Mouse (Mus musculus) hindbrain, embryonic 16.5 days (tissue): Measurements from ENCODE around the gene Synj2. TPM values are rescaled to one million over a fixed set of nuclear protein-coding genes. Genes with fewer than 3 reads are reported as not detected.

Source experiments
- ATAC-seq: fragments of 200-750 bp; cut with Nextera tagmentation; 2 replicates; pipeline ENCODE4 v1.8.0; 2017; ENCODE audit warnings: moderate TSS enrichment, moderate library complexity
- H3K27ac ChIP-seq: fragments of 300-500 bp; sonication (generic); 2 replicates; pipeline ENCODE4 v1.5.1; 2014; ENCODE audit warnings: low read depth, mild to moderate bottlenecking, control low read depth, low read length, moderate library complexity
- H3K27me3 ChIP-seq: fragments of 300-500 bp; sonication (generic); replicated peaks from 2 replicates; pipeline ENCODE4 v1.6.1; 2014; ENCODE audit warnings: low read length; ENCODE audit not compliant: control insufficient read depth, insufficient read depth
- H3K36me3 ChIP-seq: fragments of 300-500 bp; sonication (generic); 2 replicates; pipeline ENCODE4 v1.6.1; 2014; ENCODE audit warnings: mild to moderate bottlenecking, low read length, moderate library complexity, mixed read lengths; ENCODE audit not compliant: control insufficient read depth, insufficient read depth
- H3K4me1 ChIP-seq: fragments of 300-500 bp; sonication (generic); 2 replicates; pipeline ENCODE4 v1.6.1; 2014; ENCODE audit warnings: low read depth, low read length; ENCODE audit not compliant: control insufficient read depth, insufficient read depth
- H3K4me2 ChIP-seq: fragments of 300-500 bp; sonication (generic); 2 replicates; pipeline ENCODE4 v1.6.1; 2014; ENCODE audit warnings: mild to moderate bottlenecking, low read length, control low read depth, moderate library complexity
- H3K4me3 ChIP-seq: fragments of 300-500 bp; sonication (generic); 2 replicates; pipeline ENCODE4 v1.5.1; 2014; ENCODE audit warnings: mild to moderate bottlenecking, low read length, control low read depth, moderate library complexity
- H3K9ac ChIP-seq: fragments of 300-500 bp; sonication (generic); 2 replicates; pipeline ENCODE4 v1.6.1; 2014; ENCODE audit warnings: low read depth, mild to moderate bottlenecking, control low read depth, low read length, moderate library complexity
- H3K9me3 ChIP-seq: fragments of 300-500 bp; sonication (generic); 2 replicates; pipeline ENCODE4 v1.6.1; 2014; ENCODE audit warnings: mild to moderate bottlenecking, low read length, moderate library complexity; ENCODE audit not compliant: control insufficient read depth
- WGBS: fragments of 180-500 bp; shearing (Covaris S2); extraction: QIAGEN DNeasy Blood & Tissue Kit; methylation state at CpG from one replicate; pipeline ENCODE4 v1.1.7; 2014; 5-methylcytosine and 5-hydroxymethylcytosine counted together
- polyA plus RNA-seq: library from polyadenylated mRNA; unstranded; fragments of >200 nt; fragmentation: Nextera tagmentation; extraction: Ambion mirVana; gene quantifications from 2 replicates; pipeline ENCODE4 v1.2.1, GENCODE M21; 2015

Synj2 gene
- polyA plus RNA-seq, 1 experiment from 2014 or later = 1.9 TPM

DNA sequence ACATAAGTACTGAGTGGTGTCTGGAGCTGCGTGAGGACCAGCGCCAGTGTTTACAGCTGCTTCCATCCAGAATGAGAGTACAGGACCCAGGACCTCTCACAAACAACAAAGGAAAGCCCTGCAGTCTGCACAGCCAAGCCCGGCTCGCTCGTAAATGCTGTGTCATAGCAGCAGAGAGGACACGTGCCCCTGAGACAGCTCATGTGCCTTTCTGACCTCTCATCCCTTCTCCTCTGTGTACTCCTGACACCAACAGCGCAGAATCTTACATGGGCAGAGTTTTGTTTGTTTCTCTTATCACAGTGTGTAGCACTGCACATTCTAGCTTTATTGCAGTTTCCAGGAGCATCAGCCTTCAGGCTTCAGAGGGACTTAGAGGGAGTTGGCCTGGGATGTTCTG, 14.4 kb upstream of the Synj2 start:
- H3K27ac ChIP-seq = no peak overlapping the region
- ATAC-seq = no peak
- no peaks in the 10 kb centered on the region; the same call in 1 of the 2 replicates for H3K36me3 ChIP-seq
- H3K4me3 ChIP-seq = no peak overlapping the region
- no peak overlapping the region for H3K9ac ChIP-seq
- H3K4me2 ChIP-seq = no peak overlapping the region
- no peaks in the 10 kb centered on the region for H3K9me3 ChIP-seq
- no peaks in the 10 kb centered on the region for H3K4me1 ChIP-seq
- WGBS = 89% methylated on average over 7 of the region's 7 CpGs
- no peaks in the 10 kb centered on the region for H3K27me3 ChIP-seq

DNA sequence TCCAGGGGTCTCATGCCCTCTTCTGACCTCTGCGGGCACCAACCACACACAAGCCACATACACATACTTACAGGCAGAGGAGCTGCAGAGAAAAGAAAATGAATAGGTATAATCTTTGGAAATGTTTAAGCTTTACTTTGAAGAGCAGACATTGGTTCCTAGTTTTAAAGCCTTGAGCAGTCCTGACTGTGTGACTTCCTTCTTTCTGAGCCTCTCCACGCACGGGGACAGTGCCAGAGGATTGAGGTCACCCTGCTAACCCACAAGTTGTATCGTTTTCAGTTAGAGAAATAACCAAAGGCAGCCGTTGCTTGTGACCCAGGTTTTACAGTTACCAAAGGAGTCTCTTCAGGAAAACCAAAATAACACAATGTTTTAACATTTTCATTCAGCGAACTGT, 12.0 kb upstream of the Synj2 start:
- no peak overlapping the region for H3K4me2 ChIP-seq
- H3K36me3 ChIP-seq = no peaks in the 10 kb centered on the region; the same call in 1 of the 2 replicates
- no peak overlapping the region for H3K4me3 ChIP-seq
- H3K27ac ChIP-seq = no peak overlapping the region
- 82% methylated on average over 6 of the region's 6 CpGs for WGBS
- no peak for ATAC-seq
- H3K9me3 ChIP-seq = no peaks in the 10 kb centered on the region
- no peak overlapping the region for H3K9ac ChIP-seq
- no peaks in the 10 kb centered on the region for H3K4me1 ChIP-seq
- no peaks in the 10 kb centered on the region for H3K27me3 ChIP-seq

DNA sequence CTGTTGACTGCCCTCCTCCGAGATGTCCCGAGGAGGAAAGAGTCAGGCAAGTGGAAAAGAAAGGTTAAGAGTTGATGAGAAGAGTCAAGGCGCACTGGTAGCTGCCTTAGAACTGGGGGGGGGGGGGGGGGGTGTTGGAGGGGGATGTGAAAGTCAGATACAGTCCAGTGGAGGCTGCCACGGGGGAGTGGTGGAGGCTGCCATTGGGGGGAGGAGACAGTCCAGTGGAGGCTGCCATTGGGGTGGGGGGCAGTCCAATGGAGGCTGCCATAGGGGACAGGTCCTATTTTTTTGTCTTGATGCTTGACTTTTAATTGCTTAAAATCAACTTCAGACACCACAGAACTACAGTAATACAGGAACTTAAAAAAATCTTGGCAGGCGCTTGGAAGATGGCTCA, 8.9 kb upstream of the Synj2 start:
- no peaks in the 10 kb centered on the region for H3K9me3 ChIP-seq
- H3K27me3 ChIP-seq = no peaks in the 10 kb centered on the region
- H3K36me3 ChIP-seq = no peaks in the 10 kb centered on the region; the same call in 1 of the 2 replicates
- peaks cover 8% of the 10 kb centered on the region; the same call in 1 of the 2 replicates for H3K4me1 ChIP-seq
- H3K4me2 ChIP-seq = no peak overlapping the region
- no peak overlapping the region for H3K4me3 ChIP-seq
- no peak overlapping the region for H3K9ac ChIP-seq
- ATAC-seq = no peak
- H3K27ac ChIP-seq = no peak overlapping the region
- 74% methylated on average over 5 of the region's 5 CpGs for WGBS

DNA sequence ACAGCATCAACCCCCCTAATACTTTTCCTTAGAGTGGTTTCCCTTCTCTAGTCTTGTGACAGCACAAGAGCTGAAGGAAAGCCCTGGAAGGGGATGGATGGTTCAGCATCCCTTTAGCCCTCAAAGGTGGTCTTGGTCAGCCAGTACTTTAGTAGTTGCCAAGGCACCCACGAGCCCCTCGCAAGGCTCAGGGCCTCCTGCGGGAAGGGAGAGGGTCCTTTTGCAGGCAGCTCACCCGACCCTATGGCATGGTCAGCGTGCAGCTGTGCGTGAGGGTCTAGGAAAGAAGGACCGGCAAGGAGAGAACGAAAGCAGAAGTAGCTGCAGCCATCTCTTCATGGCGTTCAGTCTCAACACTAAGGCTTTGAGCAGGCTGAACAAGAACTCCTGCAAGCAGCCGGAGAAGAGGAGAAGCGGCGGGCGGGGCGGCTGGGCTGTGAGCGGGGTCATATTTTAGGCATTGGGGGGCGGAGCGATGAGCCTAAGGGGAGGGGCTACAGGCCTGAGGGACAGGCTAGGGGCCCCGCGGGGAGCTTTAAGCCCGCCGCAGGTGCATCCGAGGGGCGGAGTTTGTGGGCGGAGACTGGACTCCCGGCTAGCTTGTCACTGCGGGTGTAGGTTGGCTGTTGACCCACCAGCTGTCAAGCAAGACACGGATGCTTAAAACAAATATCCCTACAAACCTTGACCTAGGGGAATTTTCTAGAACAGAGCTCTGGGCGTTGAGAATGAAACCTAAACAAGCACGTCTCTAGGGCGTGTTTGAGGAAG, 6.3 kb upstream of the Synj2 start:
- peak overlapping the region; percentile 49 for H3K4me3 ChIP-seq
- no peaks in the 10 kb centered on the region for H3K9me3 ChIP-seq
- no peaks in the 10 kb centered on the region for H3K27me3 ChIP-seq
- H3K4me1 ChIP-seq = peaks cover 8% of the 10 kb centered on the region; the same call in 1 of the 2 replicates
- H3K36me3 ChIP-seq = no peaks in the 10 kb centered on the region
- 0 out of 2 replicates have a peak overlapping the region, but pooled peaks have one; percentile 44 for H3K27ac ChIP-seq
- WGBS = 2% methylated on average over 30 of the region's 30 CpGs
- ATAC-seq = peak; percentile 83
- H3K4me2 ChIP-seq = peak overlapping the region; percentile 89
- peak overlapping the region; percentile 61 for H3K9ac ChIP-seq

DNA sequence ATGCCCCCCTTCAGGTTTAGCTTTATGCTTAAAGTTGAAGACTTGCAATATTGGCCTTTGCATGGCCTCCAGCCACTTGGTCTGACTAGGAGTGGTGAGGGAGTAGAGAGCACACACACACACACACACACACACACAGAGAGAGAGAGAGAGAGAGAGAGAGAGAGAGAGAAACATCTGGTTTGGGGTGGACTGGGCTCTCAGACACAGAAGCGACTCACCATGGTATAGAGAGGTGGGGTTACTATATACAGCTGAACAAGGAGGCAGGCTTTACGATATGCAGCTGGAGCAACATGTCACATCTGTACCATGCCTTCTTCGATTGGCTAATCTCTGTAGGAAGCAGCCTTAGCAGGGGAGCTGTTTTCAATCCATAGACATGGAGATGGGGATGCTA, 5.4 kb upstream of the Synj2 start:
- H3K9ac ChIP-seq = no peak overlapping the region
- H3K4me1 ChIP-seq = peaks cover 9% of the 10 kb centered on the region; the same call in 1 of the 2 replicates
- 32% methylated on average over 3 of the region's 3 CpGs for WGBS
- H3K27ac ChIP-seq = no peak overlapping the region
- H3K4me3 ChIP-seq = no peak overlapping the region
- H3K4me2 ChIP-seq = no peak overlapping the region
- ATAC-seq = no peak
- H3K27me3 ChIP-seq = peaks cover 5% of the 10 kb centered on the region
- H3K36me3 ChIP-seq = no peaks in the 10 kb centered on the region
- H3K9me3 ChIP-seq = no peaks in the 10 kb centered on the region

DNA sequence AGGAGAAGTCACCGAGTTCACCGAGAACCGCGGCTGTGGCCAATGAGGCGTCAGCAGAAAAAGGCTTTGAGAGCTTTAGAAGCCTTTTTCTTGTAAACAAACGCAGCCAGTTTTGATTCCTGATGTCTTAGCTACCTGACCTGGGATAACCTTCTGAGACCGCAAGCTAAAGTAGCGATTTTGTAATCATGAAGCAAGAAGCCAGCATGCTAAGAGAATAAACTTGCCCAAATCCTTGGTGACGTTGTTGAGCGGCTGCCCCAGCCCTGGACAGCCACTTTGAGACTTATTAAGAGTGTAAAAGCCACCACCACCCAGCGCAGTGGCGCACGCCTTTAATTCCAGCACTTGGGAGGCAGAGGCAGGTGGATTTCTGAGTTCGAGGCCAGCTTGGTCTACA, 4.8 kb upstream of the Synj2 start:
- H3K9ac ChIP-seq = no peak overlapping the region
- no peak overlapping the region for H3K4me2 ChIP-seq
- no peaks in the 10 kb centered on the region for H3K36me3 ChIP-seq
- WGBS = 50% methylated on average over 14 of the region's 14 CpGs
- no peak overlapping the region for H3K4me3 ChIP-seq
- H3K27ac ChIP-seq = no peak overlapping the region
- no peak for ATAC-seq
- H3K4me1 ChIP-seq = peaks cover 11% of the 10 kb centered on the region
- H3K9me3 ChIP-seq = no peaks in the 10 kb centered on the region
- H3K27me3 ChIP-seq = peaks cover 5% of the 10 kb centered on the region

DNA sequence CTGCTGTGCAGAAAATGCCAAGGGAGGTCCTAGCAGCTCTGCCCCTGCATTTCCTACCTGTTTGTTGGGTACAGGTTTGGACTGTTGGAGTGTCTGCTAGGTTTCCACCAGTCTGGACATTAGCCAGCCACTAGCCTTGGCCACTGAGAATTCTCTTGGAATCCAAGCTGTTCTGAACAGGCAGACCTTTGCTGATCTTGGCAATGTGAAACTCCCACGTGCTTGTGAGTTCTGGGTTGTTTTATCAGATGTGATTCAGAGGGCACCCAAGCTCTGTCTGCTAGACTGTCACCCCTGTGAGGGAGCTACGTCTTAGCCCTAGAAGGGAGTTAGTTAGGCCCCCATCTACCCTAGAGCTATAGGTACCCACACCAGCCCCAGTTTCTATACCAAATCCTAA, 3.6 kb upstream of the Synj2 start:
- H3K9ac ChIP-seq = no peak overlapping the region
- H3K9me3 ChIP-seq = no peaks in the 10 kb centered on the region
- peaks cover 10% of the 10 kb centered on the region for H3K27me3 ChIP-seq
- ATAC-seq = no peak
- H3K4me2 ChIP-seq = no peak overlapping the region
- no peak overlapping the region for H3K27ac ChIP-seq
- H3K36me3 ChIP-seq = no peaks in the 10 kb centered on the region
- 66% methylated on average over 2 of the region's 2 CpGs for WGBS
- H3K4me1 ChIP-seq = peaks cover 15% of the 10 kb centered on the region
- no peak overlapping the region for H3K4me3 ChIP-seq

DNA sequence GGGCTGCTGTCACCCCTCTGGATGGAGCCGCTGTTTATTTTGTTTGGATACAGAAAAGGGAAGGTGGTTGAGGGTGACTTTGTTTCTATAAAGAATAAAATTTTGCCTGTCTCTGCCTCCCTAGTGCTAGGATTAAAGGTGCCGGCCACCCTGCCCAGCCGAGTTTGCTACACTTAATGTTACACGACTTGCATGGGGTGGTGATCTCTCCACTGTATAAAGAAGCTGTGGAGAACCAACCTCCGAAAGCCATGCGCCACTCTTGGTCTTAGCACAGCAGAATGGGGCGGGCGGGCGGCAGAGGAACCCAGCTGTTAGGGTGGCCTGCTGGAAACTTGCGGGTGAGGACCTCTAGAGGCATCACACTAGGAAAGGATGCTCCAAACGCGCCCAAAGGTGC, 1.2 kb upstream of the Synj2 start:
- H3K4me1 ChIP-seq = peaks cover 11% of the 10 kb centered on the region
- no peak overlapping the region for H3K27ac ChIP-seq
- H3K4me2 ChIP-seq = no peak overlapping the region
- H3K36me3 ChIP-seq = no peaks in the 10 kb centered on the region
- WGBS = 63% methylated on average over 12 of the region's 12 CpGs
- H3K4me3 ChIP-seq = no peak overlapping the region
- peaks cover 11% of the 10 kb centered on the region for H3K27me3 ChIP-seq
- no peak overlapping the region for H3K9ac ChIP-seq
- no peak for ATAC-seq
- H3K9me3 ChIP-seq = no peaks in the 10 kb centered on the region

DNA sequence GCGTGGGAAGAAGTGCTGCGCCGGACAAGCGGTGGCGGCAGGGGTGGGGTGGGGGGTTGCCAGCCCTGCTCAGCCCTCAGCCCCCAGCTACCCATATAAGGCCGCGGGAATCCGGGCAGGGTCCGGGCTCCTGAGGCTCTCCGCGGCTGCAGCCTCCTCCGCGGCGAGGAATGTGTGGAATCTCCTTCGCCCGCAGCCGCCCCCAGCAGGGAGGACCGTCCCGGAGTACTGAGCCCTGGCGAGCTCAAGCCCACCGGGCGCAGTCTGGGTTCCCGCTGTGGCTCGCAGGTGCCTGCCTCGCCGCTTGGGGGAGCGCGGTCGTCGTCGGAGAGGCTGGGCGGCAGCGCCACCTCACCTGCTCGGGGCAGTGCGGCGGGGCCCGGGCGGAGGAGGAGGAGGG, 288 bp upstream of the Synj2 start:
- peak overlapping the region; percentile 59 for H3K9ac ChIP-seq
- WGBS = under 1% methylated on average over 32 of the region's 38 CpGs
- H3K27me3 ChIP-seq = peaks cover 11% of the 10 kb centered on the region
- H3K4me3 ChIP-seq = peak overlapping the region; percentile 63
- H3K36me3 ChIP-seq = no peaks in the 10 kb centered on the region
- peak; percentile 84 for ATAC-seq
- no peaks in the 10 kb centered on the region for H3K9me3 ChIP-seq
- peaks cover 7% of the 10 kb centered on the region for H3K4me1 ChIP-seq
- H3K27ac ChIP-seq = no peak overlapping the region
- H3K4me2 ChIP-seq = peak overlapping the region; percentile 93
